Mouse (Mus musculus) kidney, postnatal 10 days (tissue): ENCODE results near the gene Grik3.
A peak's percentile ranks its signal among the peaks of the same experiment; 100 is the strongest.
"Not testable (repeated sequence)": the region's sequence is repeated elsewhere in the genome, so short reads cannot be mapped to it uniquely, and the experiment has no call there.

Experiments
- DNase-seq: peaks from one replicate; pipeline ENCODE4 v3.0.0; 2021; ENCODE audit warnings: mixed read lengths

The Grik3 gene

DNA sequence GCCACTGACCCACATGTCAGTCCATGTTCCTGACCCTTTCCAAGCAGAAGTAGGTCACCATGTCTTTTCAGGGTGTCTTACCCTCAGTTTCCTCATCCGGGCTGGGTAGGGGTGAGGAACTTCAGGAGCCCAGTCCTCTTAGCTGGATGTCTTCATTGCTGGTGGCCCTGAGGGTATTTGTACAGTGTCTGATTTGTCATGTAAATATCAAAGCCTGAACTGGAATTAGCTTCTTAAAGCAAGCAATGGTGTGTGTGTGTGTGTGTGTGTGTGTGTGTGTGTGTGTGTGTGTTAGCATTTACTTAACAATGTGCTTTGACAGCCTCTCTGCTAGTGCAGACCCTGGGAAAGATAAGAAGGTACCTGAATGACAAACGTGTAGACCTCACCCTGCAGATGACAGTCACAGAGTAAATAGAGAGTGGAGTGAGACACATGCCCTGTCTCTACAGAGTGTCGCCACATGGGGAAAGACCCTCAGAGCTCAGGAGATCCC is 109.1 kb downstream of the Grik3 start:
- no peak for DNase-seq

DNA sequence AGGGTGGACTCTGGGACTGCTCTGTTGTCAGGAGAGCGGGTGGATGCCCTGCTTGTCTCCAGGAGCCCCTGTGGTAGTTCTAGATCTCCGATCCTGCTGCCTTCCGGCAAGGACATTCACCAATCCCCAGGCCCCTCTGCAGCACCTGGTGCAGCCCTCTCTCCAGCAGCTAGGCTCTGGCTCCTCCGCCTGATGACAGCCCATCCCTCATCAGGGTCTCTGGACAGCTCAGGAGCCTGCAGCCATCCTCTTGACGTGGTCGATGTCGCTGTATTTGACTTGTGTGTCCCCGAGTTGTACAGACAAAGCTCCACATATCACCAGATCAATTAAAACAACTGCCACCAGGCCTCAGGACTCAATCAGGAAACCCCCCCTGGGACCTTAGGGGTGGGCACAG is 110.1 kb downstream of the Grik3 start:
- no peak for DNase-seq

DNA sequence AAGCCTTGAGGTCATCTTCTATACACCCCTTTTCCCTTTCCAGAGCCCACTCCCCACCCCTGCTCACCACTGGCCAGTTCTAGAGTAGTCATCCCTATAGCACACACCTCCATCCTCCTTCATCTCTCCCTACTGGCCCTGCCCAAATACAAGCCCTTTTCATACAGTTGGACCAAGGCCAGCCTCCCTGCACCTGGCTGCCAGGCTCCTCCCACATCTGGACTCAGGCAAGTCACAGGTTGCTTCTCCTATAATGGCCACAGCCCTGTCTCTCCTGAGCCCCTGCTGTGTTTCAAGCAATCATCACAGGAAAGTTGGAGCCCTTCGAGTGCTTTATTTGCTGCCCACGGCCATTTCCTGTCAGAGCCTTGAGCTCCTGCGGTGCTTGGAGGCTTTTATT is 110.8 kb downstream of the Grik3 start:
- DNase-seq = no peak

DNA sequence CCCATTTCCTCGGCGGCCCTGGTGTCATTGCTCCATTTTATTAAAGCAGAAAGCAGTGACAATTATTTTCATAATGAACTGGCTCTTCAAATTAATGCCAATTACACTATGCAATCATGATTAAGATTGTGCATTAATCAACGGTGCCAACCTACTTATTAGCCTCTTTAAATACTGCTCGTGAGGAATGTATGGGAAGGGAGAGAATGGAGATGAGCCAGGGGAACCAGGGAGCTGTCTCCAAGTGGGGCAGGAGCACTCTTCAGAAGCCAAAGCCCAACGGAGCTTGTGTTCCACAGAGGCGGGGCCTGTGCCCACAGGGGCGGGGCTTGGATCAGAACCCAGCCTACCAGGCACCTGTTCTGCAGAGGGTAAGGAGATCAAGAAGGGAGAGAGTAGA is 114.0 kb downstream of the Grik3 start:
- DNase-seq = no peak

DNA sequence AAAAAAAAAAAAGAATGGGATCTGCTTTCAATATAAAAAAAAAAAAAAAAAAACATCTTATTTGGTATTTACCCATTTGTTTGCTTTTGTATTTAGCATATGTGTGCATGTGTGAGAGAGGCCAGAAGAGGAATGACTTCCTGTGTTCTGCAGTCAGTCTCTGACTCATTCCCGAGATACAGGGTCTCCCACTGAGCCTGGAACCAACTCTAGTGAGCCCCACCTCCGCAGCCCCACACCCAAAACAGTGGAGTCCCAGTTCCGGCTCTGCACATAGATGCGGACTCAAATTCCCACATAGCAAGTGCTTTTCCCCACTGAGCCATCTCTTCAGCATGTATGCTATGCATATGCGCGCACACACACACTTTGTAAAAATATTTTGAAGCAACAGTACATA is 115.6 kb downstream of the Grik3 start:
- DNase-seq = no peak

DNA sequence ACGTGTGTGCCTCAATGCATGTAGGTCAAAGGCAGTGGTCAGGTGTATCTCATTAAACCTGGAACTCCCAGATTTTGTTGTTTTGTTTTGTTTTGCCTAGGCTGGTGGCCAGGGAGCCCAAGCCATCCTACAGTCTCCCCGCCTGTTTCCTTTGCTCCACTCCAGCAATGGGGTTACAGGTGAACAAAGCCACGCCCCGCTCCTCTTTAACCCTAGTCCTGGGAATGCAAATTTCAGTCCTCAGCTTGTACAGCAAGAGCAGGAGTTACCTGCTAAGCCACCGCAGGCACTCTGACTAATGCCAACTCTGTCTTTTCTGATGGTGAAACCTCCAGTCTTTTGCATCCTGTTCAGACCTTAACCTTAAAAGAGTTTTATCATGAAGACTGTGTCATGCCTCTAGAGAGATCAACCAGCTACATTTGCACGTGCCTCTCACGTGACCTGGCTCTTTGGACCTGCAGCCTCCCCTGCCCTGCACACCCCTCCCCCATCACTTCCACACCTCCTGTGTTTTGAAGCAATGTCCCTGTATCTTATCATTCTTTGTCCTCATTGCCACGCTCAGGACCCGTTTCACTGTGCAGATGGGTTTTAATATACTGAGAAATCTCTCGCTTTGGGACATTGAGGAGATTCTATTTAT is 117.0 kb downstream of the Grik3 start:
- DNase-seq = no peak

DNA sequence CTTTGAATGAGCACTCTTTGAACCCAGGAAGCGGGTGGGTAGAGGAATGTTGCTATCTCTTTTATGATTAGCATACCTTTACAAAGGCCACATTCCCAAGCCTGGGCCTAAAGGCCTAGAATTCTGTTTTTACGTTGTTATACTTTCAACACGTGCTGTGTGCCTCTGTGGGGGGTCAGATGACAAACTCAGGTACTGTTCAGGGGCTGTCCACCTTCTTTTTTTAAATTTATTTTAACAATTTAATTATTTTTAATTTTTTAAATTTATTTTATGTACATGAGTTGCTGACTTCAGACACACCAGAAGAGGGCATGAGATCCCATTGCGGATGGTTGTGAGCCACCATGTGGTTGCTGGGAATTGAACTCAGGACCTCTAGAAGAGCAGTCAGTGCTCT is 118.4 kb downstream of the Grik3 start:
- not testable (repeated sequence) for DNase-seq

DNA sequence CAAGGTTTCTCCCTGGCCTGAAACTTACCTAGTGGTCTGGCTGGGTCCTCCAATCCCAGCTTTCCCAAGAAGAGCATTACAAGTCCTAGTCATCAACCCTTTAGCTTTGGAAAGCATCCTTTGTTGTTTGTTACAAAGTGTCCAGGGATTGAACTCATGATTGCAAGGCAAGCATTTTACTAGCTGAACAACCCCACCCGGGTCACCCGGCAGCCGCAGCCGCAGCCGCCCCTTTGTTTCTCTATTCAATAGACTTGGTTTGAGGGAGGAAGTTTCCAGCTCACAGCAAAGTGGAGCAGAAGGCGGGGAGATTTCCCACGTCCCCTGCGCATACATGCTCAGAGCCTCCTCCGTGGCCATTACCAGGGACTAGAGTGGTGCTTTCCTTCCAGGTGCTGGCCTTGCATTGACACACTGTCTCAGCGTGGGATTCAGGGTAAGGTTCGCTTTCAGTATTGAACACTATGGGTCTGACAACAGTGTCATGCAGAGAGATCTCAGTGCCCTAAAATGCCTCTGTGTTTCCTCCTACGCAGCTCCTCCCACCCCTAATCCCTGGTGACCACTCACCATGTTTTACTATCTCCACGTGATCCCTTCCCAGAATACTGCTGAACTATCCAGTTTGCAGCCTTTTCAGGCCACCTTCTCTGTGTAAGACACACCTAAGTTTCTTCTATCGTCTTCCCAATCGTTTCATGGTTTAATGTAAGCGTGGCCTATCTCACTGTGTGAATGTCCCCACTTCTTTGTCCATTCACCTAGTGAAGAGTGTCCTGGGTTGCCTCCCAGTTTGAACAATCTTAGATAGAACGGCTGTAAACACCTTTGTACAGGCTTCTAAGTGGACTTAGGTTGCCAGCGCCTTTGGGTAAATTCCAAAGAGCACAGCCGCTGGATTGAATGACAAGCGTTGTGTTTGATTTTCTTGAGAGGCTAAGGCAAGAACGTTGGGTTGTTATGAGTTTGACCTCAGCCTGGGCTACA is 119.1 kb downstream of the Grik3 start:
- DNase-seq = no peak

DNA sequence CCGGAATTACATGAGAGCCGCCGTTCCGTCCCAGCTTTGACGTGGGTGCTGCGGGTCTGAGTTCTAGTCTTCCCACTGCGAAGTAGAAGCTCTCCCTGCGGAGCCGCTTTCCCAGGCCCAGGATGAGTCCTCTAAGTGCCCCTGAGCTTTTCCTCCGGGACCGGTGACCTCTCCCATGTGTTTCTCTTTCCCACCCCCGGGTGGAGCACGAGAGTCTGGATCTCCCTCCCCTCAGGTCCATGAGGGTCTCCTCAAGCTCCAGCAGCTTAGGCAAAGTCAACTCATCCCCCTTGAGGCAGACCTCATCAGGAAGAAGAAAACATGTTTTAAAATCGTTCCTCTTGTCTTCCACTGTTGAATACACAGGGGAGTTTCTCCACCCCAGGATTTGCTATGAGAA is 127.4 kb downstream of the Grik3 start:
- no peak for DNase-seq

DNA sequence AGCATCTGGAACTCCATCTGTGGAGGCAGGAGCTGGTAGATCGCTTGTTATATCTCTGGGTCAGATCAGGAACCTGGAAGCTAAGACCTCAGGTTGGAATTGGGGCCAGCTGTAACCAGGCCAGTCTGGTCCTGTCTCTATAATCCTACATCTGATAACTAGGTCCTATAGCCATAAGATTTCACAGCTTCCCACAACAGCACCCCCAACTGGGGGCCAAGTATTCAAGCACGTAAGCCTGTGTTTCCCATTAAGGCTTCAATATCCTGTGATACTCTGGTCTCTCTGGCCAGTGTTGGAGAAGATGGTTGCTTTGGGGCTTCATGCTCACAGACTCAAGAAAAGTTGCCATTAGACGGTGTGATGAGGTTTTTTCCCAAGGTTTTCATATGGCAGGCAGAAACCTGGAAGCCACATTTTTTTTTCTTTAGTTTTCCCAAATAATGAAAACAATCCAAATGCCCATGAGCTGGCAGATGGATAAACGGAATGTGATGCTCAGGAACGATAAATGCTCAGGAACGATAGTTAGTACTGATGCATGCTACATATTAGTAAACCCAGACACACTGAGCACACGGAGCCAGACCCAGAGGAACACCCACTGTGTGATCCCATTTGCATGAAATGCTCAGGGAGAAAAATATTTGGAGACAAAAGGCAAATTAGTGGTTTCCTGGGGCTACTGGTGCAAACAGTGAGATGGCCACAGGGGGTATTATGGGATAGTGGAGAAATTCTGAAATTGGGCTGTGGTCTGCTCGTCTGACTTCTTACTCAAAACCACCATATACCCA is 128.2 kb downstream of the Grik3 start:
- DNase-seq = no peak

DNA sequence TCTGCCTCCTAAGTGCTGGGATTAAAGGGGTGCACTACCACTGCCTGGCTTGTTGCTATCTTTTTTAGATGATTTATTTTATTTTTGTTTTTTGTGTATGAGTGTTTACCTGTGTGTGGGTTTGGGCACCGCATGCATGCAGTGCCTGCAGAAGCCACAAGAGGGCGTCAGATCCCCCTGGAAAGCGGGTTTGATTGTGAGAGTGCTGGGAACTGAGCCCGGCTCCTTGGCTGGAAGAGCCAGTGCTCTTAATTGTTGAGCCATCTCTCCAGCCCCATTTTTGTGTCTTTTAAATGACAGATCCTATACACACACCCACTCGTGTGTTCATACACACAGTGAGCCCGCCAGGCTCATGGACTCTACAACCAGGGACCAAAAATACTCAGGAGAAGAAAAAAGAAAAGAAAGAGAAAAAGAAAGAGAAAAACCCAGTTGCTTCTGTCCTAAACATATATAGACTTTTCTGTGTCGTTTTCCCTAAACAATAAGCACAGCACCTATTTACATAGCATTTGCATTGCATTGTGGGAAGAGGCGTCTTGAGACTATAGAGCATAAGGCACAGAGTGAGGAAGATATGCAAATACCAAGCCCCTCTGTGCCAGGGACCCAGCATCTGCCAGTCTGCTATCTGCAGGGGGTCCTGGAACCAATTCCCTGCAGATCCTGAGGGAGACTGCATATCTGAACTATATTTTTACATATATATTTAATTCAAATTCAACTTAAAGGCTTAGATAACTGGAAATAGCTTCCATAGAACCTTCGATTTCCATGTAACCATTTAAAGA is 134.6 kb downstream of the Grik3 start:
- DNase-seq = no peak

DNA sequence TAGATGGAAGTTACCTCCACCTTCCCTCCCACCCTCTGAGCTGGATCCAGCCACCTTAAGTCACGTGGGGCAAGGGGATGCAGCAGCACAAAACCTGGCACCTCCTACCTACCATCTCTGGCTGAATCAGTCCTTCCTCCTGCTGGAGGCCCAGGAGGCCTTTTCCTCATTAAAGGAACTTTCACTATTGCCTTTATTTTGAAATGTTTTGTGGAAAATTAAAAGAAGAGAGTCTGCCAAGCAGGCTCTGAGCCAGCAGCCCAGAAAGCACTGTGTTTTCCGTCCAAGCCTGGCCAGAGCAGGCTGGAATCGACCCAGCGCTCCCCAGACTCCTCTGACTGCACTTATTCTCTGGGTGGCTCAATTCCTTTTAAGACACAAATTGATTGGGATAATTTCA is 139.0 kb downstream of the Grik3 start:
- DNase-seq = peak; percentile 67

DNA sequence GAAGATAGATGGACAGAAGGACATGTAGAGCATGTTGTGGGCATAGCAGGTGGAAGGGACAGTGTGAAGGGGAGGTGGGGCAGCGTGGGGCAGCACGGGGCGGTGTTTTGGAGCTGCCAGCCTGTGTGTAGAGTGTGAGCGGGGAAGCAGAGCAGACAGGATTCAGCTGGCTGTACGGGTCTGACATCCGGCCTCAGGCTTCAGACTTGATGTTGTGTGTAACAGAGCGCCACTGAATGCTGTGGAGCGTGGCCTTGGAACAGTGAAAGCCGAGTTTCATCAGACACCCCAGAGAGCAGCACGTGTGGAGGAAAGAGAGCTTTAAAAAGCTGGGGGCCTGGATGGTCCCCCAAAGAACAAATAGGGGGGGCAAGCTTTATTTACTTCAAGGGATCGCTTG is 144.5 kb downstream of the Grik3 start:
- peak; percentile 28 for DNase-seq

DNA sequence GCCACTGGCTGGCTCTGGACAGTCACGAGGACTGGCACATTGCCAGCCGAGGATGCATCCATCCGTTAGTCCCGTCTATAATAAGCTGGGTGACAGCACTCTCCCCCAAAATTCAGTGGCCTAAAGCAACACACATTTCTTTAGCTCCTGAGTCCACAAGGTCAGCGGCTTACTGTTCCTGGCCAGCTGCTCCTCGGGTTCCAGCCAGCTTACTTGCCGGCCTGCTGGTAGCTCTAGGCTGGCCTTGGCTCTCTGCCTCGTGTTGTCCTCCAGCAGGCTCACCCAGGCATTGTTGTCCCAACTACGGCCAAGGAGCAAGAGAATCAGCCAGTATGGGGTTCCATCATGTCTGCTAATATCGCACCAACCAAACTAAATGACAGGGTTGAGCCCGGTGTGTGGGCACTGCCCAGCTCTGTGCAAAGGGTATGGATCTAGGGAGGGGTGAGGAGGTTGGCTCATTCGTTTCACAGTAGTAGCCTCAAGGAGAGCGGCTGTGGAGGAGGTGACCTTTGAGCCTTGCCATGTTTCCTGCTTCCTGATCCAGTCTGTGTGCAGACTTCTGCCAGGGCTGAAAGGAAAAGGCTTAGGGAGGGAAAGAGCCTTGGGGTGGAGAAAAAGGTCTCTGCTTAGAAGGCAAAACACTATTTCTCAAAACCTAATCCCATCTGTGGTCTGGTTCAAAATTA is 146.3 kb downstream of the Grik3 start:
- peak; percentile 60 for DNase-seq

DNA sequence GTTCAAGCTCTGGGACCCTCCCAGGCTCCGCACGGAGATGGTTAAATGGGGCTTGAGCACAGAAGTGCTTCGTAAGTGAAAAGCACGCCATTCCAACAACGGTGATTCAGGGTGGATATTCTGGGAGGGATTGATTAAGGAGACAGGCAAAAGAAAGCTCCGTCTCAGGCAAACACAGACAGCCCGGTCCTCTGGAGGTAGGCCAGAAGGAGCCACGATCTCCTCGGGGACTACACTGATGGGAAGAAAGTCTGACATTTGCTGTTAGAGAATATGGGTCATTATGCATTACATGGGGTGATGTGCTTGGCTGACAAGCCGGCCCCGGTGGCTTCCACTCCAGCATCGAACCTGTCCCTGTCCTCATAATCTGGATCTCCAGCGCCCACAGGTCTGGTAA is 146.9 kb downstream of the Grik3 start:
- no peak for DNase-seq

DNA sequence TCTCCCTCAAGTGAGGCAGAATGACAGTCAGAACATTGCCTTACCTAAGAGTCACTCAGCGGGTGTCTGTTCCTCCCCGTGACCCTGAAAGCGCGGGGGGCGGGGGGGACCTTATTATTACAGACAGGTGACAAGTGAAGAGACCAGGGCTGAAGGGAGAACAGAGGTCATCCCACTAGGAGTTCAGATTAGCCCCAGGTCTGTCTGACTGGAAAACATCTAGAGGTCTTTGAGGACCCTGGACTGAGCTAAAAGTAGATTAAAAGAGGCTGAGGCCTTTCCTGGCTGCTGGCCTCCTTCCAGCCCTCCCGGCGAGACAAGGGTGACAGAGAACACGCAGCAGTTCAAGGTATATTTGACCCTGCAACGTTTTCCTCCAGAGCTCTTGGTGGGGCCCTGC is 150.0 kb downstream of the Grik3 start:
- no peak for DNase-seq

DNA sequence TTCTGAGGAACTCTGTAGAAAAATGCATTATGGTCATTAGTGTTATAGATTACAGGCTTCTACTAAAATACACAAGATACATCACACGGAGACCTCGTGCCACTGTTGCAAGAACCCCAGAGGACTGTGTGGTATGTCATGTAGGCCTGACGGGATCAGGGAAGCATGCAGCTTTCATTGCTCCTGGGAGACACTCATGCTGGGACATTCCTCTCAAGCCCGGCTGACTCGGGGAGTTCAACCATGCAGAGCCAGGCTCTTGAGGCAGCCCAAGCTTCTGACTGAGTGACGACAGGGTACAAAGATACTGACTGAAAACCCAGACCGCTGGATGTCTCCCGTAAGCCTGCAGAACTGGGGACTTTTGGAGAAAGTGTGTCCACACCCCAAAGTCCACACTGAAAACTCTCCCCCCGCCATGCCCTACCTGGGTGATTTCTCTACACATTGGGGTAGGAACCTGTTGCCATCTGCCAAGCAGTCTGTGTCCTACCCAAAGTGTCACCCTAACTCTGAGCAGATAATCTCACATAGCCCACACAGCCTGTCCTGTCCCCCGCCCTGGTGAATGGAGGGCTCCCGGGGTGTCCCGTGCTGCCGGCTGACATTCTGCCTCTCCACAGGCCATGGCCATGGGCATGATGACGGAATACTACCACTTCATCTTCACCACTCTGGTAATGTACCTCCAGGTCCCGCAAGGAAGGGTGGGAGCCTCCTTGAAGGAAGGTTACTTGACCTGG is 150.6 kb downstream of the Grik3 start:
- peak; percentile 24 for DNase-seq

DNA sequence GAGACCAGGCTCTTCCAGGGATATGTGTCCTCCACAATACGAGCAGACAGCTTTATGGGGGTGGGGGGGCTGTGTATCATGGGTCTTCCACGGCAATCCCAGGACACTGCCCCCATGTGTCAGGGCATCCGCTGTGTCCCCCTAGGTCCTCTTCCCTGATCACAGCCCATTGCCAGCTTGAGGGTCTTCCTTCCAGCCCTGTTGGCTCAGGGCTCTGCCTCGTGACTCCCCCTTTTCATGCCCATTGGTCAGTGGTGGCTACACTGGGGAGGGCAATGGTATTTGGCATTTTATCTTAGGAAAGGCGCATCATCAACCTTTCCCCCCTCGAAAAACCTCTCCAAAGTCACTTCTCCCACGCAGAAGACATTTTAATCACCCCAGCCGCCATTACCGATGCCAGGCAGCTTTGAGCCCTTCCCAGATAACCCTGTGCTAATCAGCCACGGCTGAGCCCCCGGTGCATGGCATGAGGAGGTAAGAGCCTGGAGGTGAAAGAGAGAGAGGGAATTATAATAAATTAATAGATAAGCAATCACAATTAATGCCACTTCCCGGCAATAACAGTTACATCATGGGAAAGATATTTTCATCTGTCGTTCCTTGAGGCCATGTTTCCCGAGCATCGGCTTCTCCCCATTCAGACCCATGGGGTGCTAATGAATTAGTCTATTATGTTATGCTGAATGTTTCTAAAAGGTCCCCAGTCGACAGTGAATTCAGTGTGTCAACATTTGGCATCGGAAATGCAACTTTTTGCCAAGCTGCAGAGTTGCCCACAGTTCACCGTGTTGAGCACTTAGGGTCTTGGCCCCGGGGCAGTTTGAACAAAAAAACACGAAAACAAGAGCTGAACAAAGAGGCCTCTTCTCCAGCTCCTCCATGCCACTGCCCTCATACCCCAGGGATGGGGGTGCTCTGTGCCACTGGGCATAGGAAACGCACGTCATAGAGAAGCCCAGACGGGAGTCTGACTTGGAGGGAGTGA is 154.4 kb downstream of the Grik3 start:
- no peak for DNase-seq

DNA sequence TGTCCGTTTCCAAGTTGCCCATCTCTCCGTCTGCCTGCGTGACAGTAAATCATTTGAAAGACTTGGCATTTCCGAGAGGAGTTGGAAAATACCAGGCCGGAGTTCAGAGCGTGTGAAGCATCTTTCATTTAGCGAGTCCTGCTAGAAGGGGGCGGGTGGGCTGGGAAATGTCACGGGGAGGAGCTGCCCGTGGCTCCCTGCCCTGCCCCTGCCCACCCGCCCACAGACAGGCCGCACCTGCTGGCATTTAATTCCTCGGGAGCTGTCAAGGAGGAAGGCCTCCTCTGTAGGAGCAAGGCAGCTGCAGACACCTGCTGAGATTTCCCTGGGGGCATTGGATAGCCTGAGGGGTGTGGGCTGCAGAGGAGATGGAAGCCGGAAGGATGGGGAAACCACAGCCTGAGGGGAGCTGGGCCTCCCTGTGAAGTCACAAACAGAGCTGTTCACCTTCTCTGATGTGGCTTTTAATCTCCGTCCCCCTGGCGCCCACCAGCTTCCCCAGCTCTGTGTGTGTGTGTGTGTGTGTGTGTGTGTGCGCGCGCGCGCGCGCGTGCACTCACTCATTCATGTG is 161.3 kb downstream of the Grik3 start:
- DNase-seq = peak; percentile 22
